In genomic region chr9:45139082-45139481, GRCm38 (mm10) we compare ENCODE assay signal across 9 mouse cellular contexts. TPM values are rescaled to one million over a fixed set of nuclear protein-coding genes. Genes with fewer than 3 reads are reported as not detected.
DNase-seq lines count a peak whose midpoint lies in the region; ATAC-seq and TF ChIP-seq lines count a peak whose summit lies in the region.
"Had no signal": no experiment of that assay in that cellular context is flagged by ENCODE, and none has a peak within 500 bp of the region (broad histone marks: within the 10 kb centered on the region; RNA-seq: fewer than 3 reads in every experiment).

No protein-coding gene starts in this region.

- no peak for TF ChIP-seq POLR2A in cortical plate, adult 2 months (IDR thresholded peaks at IDR 0.05; ENCODE audit: extremely low read depth, insufficient read depth, low read length)

- no peak for DNase-seq in heart, adult 9 months (ENCODE audit: low spot score in 2 of 2)
- no peak for DNase-seq in right cerebral cortex, postnatal 10 days (ENCODE audit: low spot score in 2 of 2)
- no peak for DNase-seq in layer of hippocampus, postnatal 14 days (ENCODE audit: low spot score in 2 of 2)

- no peak for ATAC-seq in heart, embryonic 16.5 days (replicated peaks; ENCODE audit: extremely low read depth, insufficient read depth, low FRiP score)
- ATAC-seq in hindbrain, embryonic 13.5 days (ENCODE audit: low FRiP score): no peak
- no peak for ATAC-seq in midbrain, embryonic 12.5 days (ENCODE audit: low FRiP score, low read depth)
- no peak for ATAC-seq in megakaryocyte progenitor cell, adult 5-6 weeks (replicated peaks; ENCODE audit: poor library complexity)

- H3K9ac ChIP-seq in heart, embryonic 16.5 days (ENCODE audit: low read length): peak overlapping the region; percentile 60
- peak overlapping the region; percentile 71 for H3K9ac ChIP-seq in hindbrain, embryonic 13.5 days
- H3K9ac ChIP-seq in midbrain, embryonic 12.5 days (replicated peaks): peak overlapping the region; percentile 29; the same call in 1 of the 2 replicates

- H3K27ac ChIP-seq in heart, embryonic 16.5 days (ENCODE audit: low read length): no peak overlapping the region
- no peak overlapping the region for H3K27ac ChIP-seq in cortical plate, adult 2 months (ENCODE audit: insufficient read depth, low read length)
- H3K27ac ChIP-seq in hindbrain, embryonic 13.5 days: no peak overlapping the region
- no peak overlapping the region for H3K27ac ChIP-seq in midbrain, embryonic 12.5 days (replicated peaks)

- peaks cover 18% of the 10 kb centered on the region for H3K4me1 ChIP-seq in heart, embryonic 16.5 days (ENCODE audit: control insufficient read depth, insufficient read depth, low read length)
- H3K4me1 ChIP-seq in cortical plate, adult 2 months (ENCODE audit: control insufficient read depth, insufficient read depth, low read length): no peaks in the 10 kb centered on the region
- peaks cover 22% of the 10 kb centered on the region for H3K4me1 ChIP-seq in hindbrain, embryonic 13.5 days (replicated peaks)
- H3K4me1 ChIP-seq in midbrain, embryonic 12.5 days: peaks cover 23% of the 10 kb centered on the region

- H3K9me3 ChIP-seq in heart, embryonic 16.5 days (replicated peaks; ENCODE audit: control insufficient read depth, low read length): no peaks in the 10 kb centered on the region
- H3K9me3 ChIP-seq in hindbrain, embryonic 13.5 days: no peaks in the 10 kb centered on the region
- H3K9me3 ChIP-seq in midbrain, embryonic 12.5 days: no peaks in the 10 kb centered on the region

- peak overlapping the region; percentile 95 for H3K4me2 ChIP-seq in heart, embryonic 16.5 days (ENCODE audit: low read depth, low read length)
- H3K4me2 ChIP-seq in hindbrain, embryonic 13.5 days: peak overlapping the region; percentile 90
- H3K4me2 ChIP-seq in midbrain, embryonic 12.5 days (replicated peaks): peak overlapping the region; percentile 86

- H3K27me3 ChIP-seq in heart, embryonic 16.5 days (ENCODE audit: control insufficient read depth, insufficient read depth, low read length): peaks cover 58% of the 10 kb centered on the region
- H3K27me3 ChIP-seq in hindbrain, embryonic 13.5 days: peaks cover 100% of the 10 kb centered on the region
- H3K27me3 ChIP-seq in midbrain, embryonic 12.5 days: peaks cover 100% of the 10 kb centered on the region

- peak overlapping the region; percentile 62 for H3K4me3 ChIP-seq in heart, embryonic 16.5 days (ENCODE audit: low read length)
- H3K4me3 ChIP-seq in cortical plate, adult 2 months (ENCODE audit: insufficient read depth, low read length): peak overlapping the region; percentile 41
- H3K4me3 ChIP-seq in hindbrain, embryonic 13.5 days: peak overlapping the region; percentile 52
- H3K4me3 ChIP-seq in midbrain, embryonic 12.5 days: peak overlapping the region; percentile 51
- H3K4me3 ChIP-seq: myocyte had no signal

- WGBS in heart, embryonic 16.5 days: 8% methylated on average over 7 of the region's 7 CpGs
- WGBS in hindbrain, embryonic 13.5 days: 6% methylated on average over 7 of the region's 7 CpGs
- WGBS in midbrain, embryonic 12.5 days: 3% methylated on average over 7 of the region's 7 CpGs

- H3K36me3 ChIP-seq in heart, embryonic 16.5 days (ENCODE audit: control insufficient read depth, insufficient read depth): no peaks in the 10 kb centered on the region
- no peaks in the 10 kb centered on the region for H3K36me3 ChIP-seq in hindbrain, embryonic 13.5 days
- no peaks in the 10 kb centered on the region for H3K36me3 ChIP-seq in midbrain, embryonic 12.5 days

- no peak for TF ChIP-seq CTCF in cortical plate, adult 2 months (IDR thresholded peaks at IDR 0.05; ENCODE audit: extremely low read depth, insufficient read depth, low read length)

RNA-seq across cellular contexts. Expression of gene Scn4b, which starts 0.9 kb away (rescaled TPM):
- polyA plus RNA-seq in heart, embryonic 16.5 days (2015; fragmentation: Nextera tagmentation; extraction: Ambion mirVana): 0.75 and 1.6 TPM in 2 replicates
- polyA plus RNA-seq in cortical plate, adult 2 months (2012; rRNA removed): 31.9 and 87.5 TPM in 2 replicates
- 0.18 and 0.27 TPM in 2 replicates for polyA plus RNA-seq in hindbrain, embryonic 13.5 days (2015; fragmentation: Nextera tagmentation; extraction: Ambion mirVana)
- polyA plus RNA-seq in midbrain, embryonic 12.5 days (2016; fragmentation: Nextera tagmentation; extraction: Ambion mirVana): 0.15 and 0.18 TPM in 2 replicates
- not detected in 2 replicates for total RNA-seq in megakaryocyte progenitor cell, adult 5-6 weeks (2015)
- total RNA-seq in megakaryocyte progenitor cell, adult 5-6 weeks (2017): not detected in 2 replicates
- 1 to 10 TPM; 6.0 to 8.2 TPM for total RNA-seq in layer of hippocampus, postnatal 14 days (2021)
- polyA plus RNA-seq: myocyte had no signal

RNA-seq across cellular contexts. Expression of gene Scn2b, which starts 21.5 kb away (rescaled TPM):
- 1.3 and 2.3 TPM in 2 replicates for polyA plus RNA-seq in heart, embryonic 16.5 days (2015; fragmentation: Nextera tagmentation; extraction: Ambion mirVana)
- 123 TPM in 2 replicates for polyA plus RNA-seq in cortical plate, adult 2 months (2012; rRNA removed)
- 7.6 and 8.0 TPM in 2 replicates for polyA plus RNA-seq in hindbrain, embryonic 13.5 days (2015; fragmentation: Nextera tagmentation; extraction: Ambion mirVana)
- 4.2 and 4.3 TPM in 2 replicates for polyA plus RNA-seq in midbrain, embryonic 12.5 days (2016; fragmentation: Nextera tagmentation; extraction: Ambion mirVana)
- not detected in 2 replicates for total RNA-seq in megakaryocyte progenitor cell, adult 5-6 weeks (2015)
- total RNA-seq in megakaryocyte progenitor cell, adult 5-6 weeks (2017): not detected in 2 replicates
- total RNA-seq in layer of hippocampus, postnatal 14 days (2021): 100 to 1,000 TPM; 162 to 166 TPM
- polyA plus RNA-seq: myocyte had no signal

RNA-seq across cellular contexts. Expression of gene BC049352, which starts 42.7 kb away (rescaled TPM):
- 0.13 TPM in 1 of 2 replicates, not detected in the other for polyA plus RNA-seq in heart, embryonic 16.5 days (2015; fragmentation: Nextera tagmentation; extraction: Ambion mirVana)
- polyA plus RNA-seq in cortical plate, adult 2 months (2012; rRNA removed): 1.5 and 1.8 TPM in 2 replicates
- 0.09 TPM in 1 of 2 replicates, not detected in the other for polyA plus RNA-seq in hindbrain, embryonic 13.5 days (2015; fragmentation: Nextera tagmentation; extraction: Ambion mirVana)
- not detected in 2 replicates for polyA plus RNA-seq in midbrain, embryonic 12.5 days (2016; fragmentation: Nextera tagmentation; extraction: Ambion mirVana)
- total RNA-seq in megakaryocyte progenitor cell, adult 5-6 weeks (2015): not detected in 2 replicates
- total RNA-seq in megakaryocyte progenitor cell, adult 5-6 weeks (2017): not detected in 2 replicates
- total RNA-seq in layer of hippocampus, postnatal 14 days (2021): under 1 TPM in 1 of 2 experiments, not detected in 1; 0.21 TPM
- polyA plus RNA-seq: myocyte had no signal

Comparison
In these comparisons a context has a peak if more than half of its experiments do, and no peak if none do; other contexts are left out.
1. RNA of gene Scn4b, which starts 0.9 kb away (polyA plus RNA-seq): 31.9 to 87.5 TPM in cortical plate, adult 2 months; 0.75 to 1.6 TPM in heart, embryonic 16.5 days, 0.18 to 0.27 TPM in hindbrain, embryonic 13.5 days and 0.15 to 0.18 TPM in midbrain, embryonic 12.5 days; every median in the first group is over 10 times any median in the second.
2. RNA of gene Scn2b, which starts 21.5 kb away (polyA plus RNA-seq): 123 TPM in cortical plate, adult 2 months; 7.6 to 8.0 TPM in hindbrain, embryonic 13.5 days, 4.2 to 4.3 TPM in midbrain, embryonic 12.5 days and 1.3 to 2.3 TPM in heart, embryonic 16.5 days; every median in the first group is over 10 times any median in the second.
3. Peak in every context shown above with its lines, with median percentiles within 50 percentile points of each other: H3K4me2 ChIP-seq, H3K4me3 ChIP-seq and H3K9ac ChIP-seq.